Mouse (Mus musculus) erythroblast, embryonic 14.5 days (primary cell): Measurements from ENCODE around the gene Neto2.

ENCODE experiments used
- GATA1 ChIP-seq: IDR thresholded peaks from 2 replicates; pipeline ENCODE4 v1.6.1; 2012; ENCODE audit warnings: low read length, inconsistent platforms, mixed read lengths
- TAL1 ChIP-seq: IDR thresholded peaks from 3 replicates; pipeline ENCODE4 v1.6.1; 2012; ENCODE audit warnings: low read length, inconsistent platforms, mixed read lengths

DNA sequence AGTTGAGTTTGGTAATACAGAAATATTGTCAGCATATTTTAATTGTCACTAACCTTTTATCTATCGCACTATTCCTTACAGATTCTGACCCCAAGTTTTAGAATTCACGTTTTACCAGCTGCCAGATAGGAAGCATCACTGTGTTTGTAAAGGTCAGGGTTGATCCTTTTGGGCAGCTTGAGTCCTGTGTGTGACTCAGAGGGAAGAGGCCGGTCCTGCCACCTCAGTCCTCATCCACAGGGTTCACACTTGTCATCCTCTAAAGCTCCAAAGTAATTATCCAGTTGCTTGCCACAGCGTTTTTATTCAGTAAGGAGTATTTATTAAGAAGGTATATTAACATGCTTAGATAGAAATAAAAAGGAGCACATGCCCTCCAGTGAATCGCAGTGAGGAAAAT, 16.5 kb upstream of the Neto2 start:
- TF ChIP-seq TAL1, result no peak
- TF ChIP-seq GATA1, result no peak
